Mouse (Mus musculus): ENCODE data around the gene Aph1a. TPM values are rescaled to one million over a fixed set of nuclear protein-coding genes. Genes with fewer than 3 reads are reported as not detected.

Gene Aph1a
- polyA plus RNA-seq, 1 experiment from 2014 or later: 32.7 TPM

- WGBS: 28% methylated on average over 6 of the region's 6 CpGs
- Histone ChIP-seq H3K4me2 (replicated peaks; ENCODE audit: low read depth, low read length) (no peak overlapping the region), H3K9ac (replicated peaks; ENCODE audit: low read depth, low read length) (no peak overlapping the region), H3K27ac (ENCODE audit: low read length) (no peak overlapping the region), H3K27me3 (ENCODE audit: control insufficient read depth, insufficient read depth, low read length) (no peaks in the 10 kb centered on the region), H3K4me1 (ENCODE audit: control insufficient read depth, insufficient read depth, low read length) (peaks cover 29% of the 10 kb centered on the region), H3K4me3 (ENCODE audit: low read depth, low read length) (no peak overlapping the region), H3K36me3 (ENCODE audit: control insufficient read depth, insufficient read depth, low read length) (no peaks in the 10 kb centered on the region; the same call in 1 of the 2 replicates), H3K9me3 (ENCODE audit: control insufficient read depth, low read depth, low read length) (no peaks in the 10 kb centered on the region)
- ATAC-seq (ENCODE audit: insufficient number of reproducible peaks, insufficient read depth, low FRiP score, low read depth): no peak
Measured at GRCm38 (mm10) chr3:95902643-95903042, 8.9 kb downstream of the Aph1a start.

- Histone ChIP-seq H3K4me1 (ENCODE audit: control insufficient read depth, insufficient read depth, low read length) (peaks cover 29% of the 10 kb centered on the region), H3K9me3 (ENCODE audit: control insufficient read depth, low read depth, low read length) (no peaks in the 10 kb centered on the region), H3K9ac (replicated peaks; ENCODE audit: low read depth, low read length) (no peak overlapping the region; the same call in 1 of the 2 replicates), H3K4me3 (ENCODE audit: low read depth, low read length) (peak overlapping the region; percentile 29), H3K36me3 (ENCODE audit: control insufficient read depth, insufficient read depth, low read length) (no peaks in the 10 kb centered on the region), H3K27ac (ENCODE audit: low read length) (no peak overlapping the region), H3K4me2 (replicated peaks; ENCODE audit: low read depth, low read length) (peak overlapping the region; percentile 73), H3K27me3 (ENCODE audit: control insufficient read depth, insufficient read depth, low read length) (no peaks in the 10 kb centered on the region)
- peak; percentile 44; the same call in 1 of the 2 replicates for ATAC-seq (ENCODE audit: insufficient number of reproducible peaks, insufficient read depth, low FRiP score, low read depth)
- 3% methylated on average over 15 of the region's 15 CpGs for WGBS
Measured at GRCm38 (mm10) chr3:95903753-95904502, 10.2 kb downstream of the Aph1a start.

GRCm38 (mm10) chr3:95904568-95904967 lies 10.8 kb downstream of the Aph1a start, which contains the start of gene Car14:
Car14 (minus strand) TSS chr3:95904691.
- Histone ChIP-seq H3K27me3 (ENCODE audit: control insufficient read depth, insufficient read depth, low read length) (no peaks in the 10 kb centered on the region), H3K9ac (replicated peaks; ENCODE audit: low read depth, low read length) (peak within 1 kb of the TSS; percentile 3; the same call in 1 of the 2 replicates), H3K9me3 (ENCODE audit: control insufficient read depth, low read depth, low read length) (no peaks in the 10 kb centered on the region), H3K4me3 (ENCODE audit: low read depth, low read length) (peak within 1 kb of the TSS; percentile 29), H3K36me3 (ENCODE audit: control insufficient read depth, insufficient read depth, low read length) (no peaks in the 10 kb centered on the region), H3K4me2 (replicated peaks; ENCODE audit: low read depth, low read length) (peak within 1 kb of the TSS; percentile 73), H3K27ac (ENCODE audit: low read length) (peak within 1 kb of the TSS; percentile 28; the same call in 1 of the 2 replicates), H3K4me1 (ENCODE audit: control insufficient read depth, insufficient read depth, low read length) (peaks cover 29% of the 10 kb centered on the region)
- no peak; the same call in 1 of the 2 replicates for ATAC-seq (ENCODE audit: insufficient number of reproducible peaks, insufficient read depth, low FRiP score, low read depth)
- WGBS: 1% methylated on average over 15 of the region's 15 CpGs

- H3K27me3 ChIP-seq (ENCODE audit: control insufficient read depth, insufficient read depth, low read length): no peaks in the 10 kb centered on the region
- H3K4me3 ChIP-seq (ENCODE audit: low read depth, low read length): peak overlapping the region; percentile 29
- no peak overlapping the region for H3K27ac ChIP-seq (ENCODE audit: low read length)
- H3K4me1 ChIP-seq (ENCODE audit: control insufficient read depth, insufficient read depth, low read length): peaks cover 29% of the 10 kb centered on the region
- H3K9me3 ChIP-seq (ENCODE audit: control insufficient read depth, low read depth, low read length): no peaks in the 10 kb centered on the region
- H3K36me3 ChIP-seq (ENCODE audit: control insufficient read depth, insufficient read depth, low read length): no peaks in the 10 kb centered on the region
- peak overlapping the region; percentile 73 for H3K4me2 ChIP-seq (replicated peaks; ENCODE audit: low read depth, low read length)
- 0 out of 2 replicates have a peak overlapping the region, but pooled peaks have one; percentile 3 for H3K9ac ChIP-seq (replicated peaks; ENCODE audit: low read depth, low read length)
- ATAC-seq (ENCODE audit: insufficient number of reproducible peaks, insufficient read depth, low FRiP score, low read depth): peak; percentile 59
- WGBS: 1% methylated on average over 18 of the region's 18 CpGs
Measured at GRCm38 (mm10) chr3:95905146-95905939, 11.6 kb downstream of the Aph1a start.

- Histone ChIP-seq H3K9ac (replicated peaks; ENCODE audit: low read depth, low read length) (no peak overlapping the region; the same call in 1 of the 2 replicates), H3K36me3 (ENCODE audit: control insufficient read depth, insufficient read depth, low read length) (no peaks in the 10 kb centered on the region), H3K27ac (ENCODE audit: low read length) (no peak overlapping the region), H3K9me3 (ENCODE audit: control insufficient read depth, low read depth, low read length) (no peaks in the 10 kb centered on the region), H3K4me3 (ENCODE audit: low read depth, low read length) (peak overlapping the region; percentile 29), H3K27me3 (ENCODE audit: control insufficient read depth, insufficient read depth, low read length) (no peaks in the 10 kb centered on the region), H3K4me2 (replicated peaks; ENCODE audit: low read depth, low read length) (peak overlapping the region; percentile 73), H3K4me1 (ENCODE audit: control insufficient read depth, insufficient read depth, low read length) (peaks cover 29% of the 10 kb centered on the region)
- 1% methylated on average over 12 of the region's 12 CpGs for WGBS
- ATAC-seq (ENCODE audit: insufficient number of reproducible peaks, insufficient read depth, low FRiP score, low read depth): 0 out of 2 replicates have a peak, but pooled peaks have one; percentile 51
Measured at GRCm38 (mm10) chr3:95905940-95906492, 12.2 kb downstream of the Aph1a start.

GRCm38 (mm10) chr3:95906860-95907259 lies 13.1 kb downstream of the Aph1a start:
- Histone ChIP-seq H3K9me3 (ENCODE audit: control insufficient read depth, low read depth, low read length) (no peaks in the 10 kb centered on the region), H3K4me3 (ENCODE audit: low read depth, low read length) (peak overlapping the region; percentile 9; the same call in 1 of the 2 replicates), H3K27ac (ENCODE audit: low read length) (no peak overlapping the region), H3K9ac (replicated peaks; ENCODE audit: low read depth, low read length) (no peak overlapping the region), H3K4me1 (ENCODE audit: control insufficient read depth, insufficient read depth, low read length) (peaks cover 29% of the 10 kb centered on the region), H3K4me2 (replicated peaks; ENCODE audit: low read depth, low read length) (peak overlapping the region; percentile 73), H3K36me3 (ENCODE audit: control insufficient read depth, insufficient read depth, low read length) (no peaks in the 10 kb centered on the region), H3K27me3 (ENCODE audit: control insufficient read depth, insufficient read depth, low read length) (no peaks in the 10 kb centered on the region)
- under 1% methylated on average over 12 of the region's 12 CpGs for WGBS
- ATAC-seq (ENCODE audit: insufficient number of reproducible peaks, insufficient read depth, low FRiP score, low read depth): no peak

- Histone ChIP-seq H3K27ac (ENCODE audit: low read length) (no peak overlapping the region), H3K36me3 (ENCODE audit: control insufficient read depth, insufficient read depth, low read length) (no peaks in the 10 kb centered on the region), H3K27me3 (ENCODE audit: control insufficient read depth, insufficient read depth, low read length) (no peaks in the 10 kb centered on the region), H3K9ac (replicated peaks; ENCODE audit: low read depth, low read length) (no peak overlapping the region), H3K4me2 (replicated peaks; ENCODE audit: low read depth, low read length) (no peak overlapping the region), H3K4me1 (ENCODE audit: control insufficient read depth, insufficient read depth, low read length) (peaks cover 29% of the 10 kb centered on the region), H3K9me3 (ENCODE audit: control insufficient read depth, low read depth, low read length) (no peaks in the 10 kb centered on the region), H3K4me3 (ENCODE audit: low read depth, low read length) (no peak overlapping the region)
- ATAC-seq (ENCODE audit: insufficient number of reproducible peaks, insufficient read depth, low FRiP score, low read depth): no peak
- WGBS: 51% methylated on average over 4 of the region's 4 CpGs
Measured at GRCm38 (mm10) chr3:95907613-95908012, 13.8 kb downstream of the Aph1a start.

- Histone ChIP-seq H3K27me3 (ENCODE audit: control insufficient read depth, insufficient read depth, low read length) (no peaks in the 10 kb centered on the region), H3K36me3 (ENCODE audit: control insufficient read depth, insufficient read depth, low read length) (no peaks in the 10 kb centered on the region), H3K4me3 (ENCODE audit: low read depth, low read length) (no peak overlapping the region), H3K4me2 (replicated peaks; ENCODE audit: low read depth, low read length) (no peak overlapping the region), H3K9ac (replicated peaks; ENCODE audit: low read depth, low read length) (no peak overlapping the region), H3K9me3 (ENCODE audit: control insufficient read depth, low read depth, low read length) (no peaks in the 10 kb centered on the region), H3K4me1 (ENCODE audit: control insufficient read depth, insufficient read depth, low read length) (no peaks in the 10 kb centered on the region), H3K27ac (ENCODE audit: low read length) (no peak overlapping the region)
- no peak for ATAC-seq (ENCODE audit: insufficient number of reproducible peaks, insufficient read depth, low FRiP score, low read depth)
- WGBS: 84% methylated on average over 4 of the region's 4 CpGs
Measured at GRCm38 (mm10) chr3:95914706-95915105, 20.9 kb downstream of the Aph1a start.
